Mouse (Mus musculus): Measurements from ENCODE around the gene Copg2.

DNA sequence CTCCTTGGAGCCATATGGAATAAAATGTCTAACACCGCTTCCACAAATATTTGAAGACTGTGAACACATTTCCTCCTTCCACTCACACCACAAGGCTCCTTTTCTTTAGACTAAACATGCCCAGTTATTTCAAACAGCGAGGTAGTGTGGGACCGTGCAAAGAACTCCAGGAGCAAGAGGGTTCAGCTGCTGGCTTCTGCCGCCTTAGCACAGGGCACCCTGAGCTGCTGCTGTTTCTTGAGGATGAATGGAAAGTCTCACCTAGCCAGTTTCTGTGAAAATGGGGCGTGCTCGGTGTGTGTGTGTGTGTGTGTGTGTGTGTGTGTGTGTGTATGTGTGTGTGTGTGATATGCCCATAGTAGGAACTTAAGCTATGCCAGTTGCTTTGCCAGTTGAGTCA, 162.1 kb downstream of the Copg2 start:
- TF ChIP-seq CTCF (IDR thresholded peaks at IDR 0.05; ENCODE audit: low read depth) (no peak), EP300 (IDR thresholded peaks at IDR 0.05; ENCODE audit: low read depth) (no peak)

Measured in liver, embryonic 14.5 days (tissue).